Mouse (Mus musculus) A20 (cell line): ENCODE data around the gene Fgd6.

Experiments
- DNase-seq: peaks from one replicate; pipeline ENCODE4 v3.0.0-alpha.2; 2011; ENCODE audit warnings: low read depth, low spot score

Gene Fgd6

DNA sequence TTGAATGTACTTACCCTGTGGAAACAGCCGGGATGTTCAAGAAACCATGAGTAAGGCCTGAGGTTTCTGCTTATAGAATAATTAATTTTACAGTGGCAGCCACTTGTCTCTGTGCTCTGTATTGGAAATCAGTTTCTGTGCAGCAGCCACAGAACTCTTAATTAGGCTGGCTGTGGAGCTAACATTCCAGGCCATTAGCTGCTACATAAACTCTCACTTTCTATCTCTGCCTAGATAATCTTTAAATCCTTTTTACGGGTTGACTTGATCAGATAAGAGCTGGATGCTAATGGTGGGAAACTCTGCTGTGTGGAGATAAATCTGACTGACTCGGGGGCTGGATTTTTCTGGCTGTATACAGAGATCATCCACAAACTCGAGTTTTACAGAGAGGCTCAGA is 147.4 kb downstream of the Fgd6 start:
- no peak for DNase-seq
